Mouse (Mus musculus): ENCODE measurements around the gene Cfdp1.
A peak's percentile ranks its signal among the peaks of the same experiment; 100 is the strongest.

Gene Cfdp1

DNA sequence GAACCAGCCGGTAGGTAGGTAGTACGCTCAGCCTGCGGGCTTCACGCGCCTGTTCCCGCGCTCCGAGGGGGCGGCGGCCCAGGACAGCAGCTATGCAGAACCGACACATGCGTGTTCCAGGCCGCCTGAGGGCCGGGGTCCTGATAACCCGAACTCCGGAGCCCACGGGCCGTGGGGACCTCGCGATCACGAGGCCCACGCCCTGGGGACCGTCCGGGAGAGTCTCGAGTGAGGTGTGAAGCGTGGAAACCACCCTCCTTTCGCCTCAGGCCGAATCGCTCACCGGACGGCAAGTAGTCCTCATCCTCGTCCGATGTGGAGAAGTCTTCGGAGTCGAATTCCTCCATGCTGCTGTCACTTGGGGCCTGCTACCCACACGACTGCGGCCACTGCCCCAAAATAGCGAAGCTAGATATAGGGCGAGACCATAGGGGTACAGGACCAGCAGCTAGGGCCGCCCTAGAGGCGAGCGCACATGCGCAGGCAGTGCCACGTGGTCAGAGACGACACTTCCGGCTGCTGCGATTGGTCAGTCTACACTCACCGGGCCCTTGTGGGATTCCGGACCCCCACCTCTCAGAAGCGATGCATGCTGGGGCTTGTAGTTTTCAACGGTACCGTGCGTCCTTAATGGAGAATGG is at the start of gene Cfdp1:
TSS of gene Cfdp1 (minus strand) at position 431 of the 641 bp plus-strand sequence.
- peak; percentile 98 for DNase-seq

DNA sequence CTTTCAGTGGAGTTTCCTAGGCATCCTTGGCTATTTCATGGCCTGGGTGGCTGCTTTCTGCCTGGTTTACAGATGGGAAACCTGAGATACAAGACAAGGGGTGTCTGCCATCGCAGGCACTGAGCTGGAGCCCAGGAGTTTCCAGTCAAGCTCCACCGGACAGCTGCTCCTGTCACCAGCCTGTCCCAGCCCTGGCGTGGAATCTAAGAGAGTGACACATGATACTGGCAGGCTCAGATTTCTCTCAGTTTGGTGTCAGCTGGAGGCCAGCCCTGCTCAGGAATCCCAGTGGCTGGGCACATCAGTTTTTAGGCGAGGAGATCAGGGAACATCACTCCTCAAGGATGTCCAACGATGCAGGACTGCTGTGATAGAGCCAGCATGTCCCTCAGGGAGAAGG is 48.0 kb upstream of the Cfdp1 start:
- no peak for DNase-seq

DNA sequence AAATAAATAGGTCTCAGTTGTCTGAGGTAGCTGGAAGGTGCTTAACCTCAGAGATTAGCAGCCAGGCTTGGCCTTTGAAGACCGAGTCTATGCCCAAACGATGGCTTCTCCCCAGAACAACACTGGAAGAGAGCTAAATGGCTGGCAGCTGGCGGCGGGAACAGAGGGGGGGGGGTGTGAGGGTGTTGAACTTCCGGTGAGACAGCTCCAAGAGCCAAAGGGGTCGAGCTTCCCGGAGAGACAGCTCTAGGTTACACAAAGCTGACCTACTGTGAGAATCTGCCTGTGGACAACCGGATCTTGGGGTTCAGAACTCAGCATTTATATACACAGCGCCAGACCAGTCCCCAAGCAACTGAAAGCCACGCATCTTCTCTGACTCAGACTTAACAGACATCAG is 44.5 kb upstream of the Cfdp1 start:
- peak; percentile 53 for DNase-seq

DNA sequence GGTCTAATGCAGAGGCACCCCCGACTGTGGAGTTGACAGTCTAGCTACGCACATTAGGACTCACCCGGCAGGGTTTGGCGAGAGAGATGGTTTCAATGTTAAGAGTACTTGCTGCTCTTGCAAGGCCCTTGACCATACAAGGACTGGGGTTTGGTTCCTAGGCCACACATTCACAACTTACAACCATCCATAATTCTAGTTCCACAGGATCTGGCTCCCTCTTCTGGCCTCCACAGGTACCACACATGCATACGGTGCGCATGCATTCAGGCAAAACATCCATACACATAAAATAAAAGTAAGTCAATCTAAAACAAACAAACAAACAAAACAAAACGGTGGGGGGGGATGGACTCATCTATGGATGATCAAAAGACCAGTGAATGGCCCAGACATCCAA is 40.9 kb upstream of the Cfdp1 start:
- DNase-seq = no peak

- no peak for DNase-seq
Observed at GRCm38 (mm10) chr8:111892615-111893014, 38.5 kb upstream of the Cfdp1 start.

DNA sequence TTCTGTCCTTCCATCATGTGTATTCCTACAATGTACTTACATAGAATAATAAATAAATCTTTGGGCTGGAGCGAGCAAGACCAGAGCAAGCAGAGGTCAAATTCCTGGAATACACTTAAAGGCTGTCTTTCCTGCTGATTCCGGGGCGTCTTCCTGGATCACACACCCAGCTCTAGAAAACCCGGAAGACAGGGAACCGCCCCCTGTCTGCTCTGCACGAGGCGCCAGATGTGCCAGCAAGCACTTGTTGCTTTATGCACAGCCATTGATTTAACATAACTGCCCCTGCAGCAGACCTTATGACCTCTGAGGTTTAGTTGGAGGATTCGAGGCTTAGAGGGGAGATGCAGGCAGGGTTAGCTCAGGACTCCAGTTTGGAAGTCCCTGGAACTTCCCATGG is 37.9 kb upstream of the Cfdp1 start:
- no peak for DNase-seq

DNA sequence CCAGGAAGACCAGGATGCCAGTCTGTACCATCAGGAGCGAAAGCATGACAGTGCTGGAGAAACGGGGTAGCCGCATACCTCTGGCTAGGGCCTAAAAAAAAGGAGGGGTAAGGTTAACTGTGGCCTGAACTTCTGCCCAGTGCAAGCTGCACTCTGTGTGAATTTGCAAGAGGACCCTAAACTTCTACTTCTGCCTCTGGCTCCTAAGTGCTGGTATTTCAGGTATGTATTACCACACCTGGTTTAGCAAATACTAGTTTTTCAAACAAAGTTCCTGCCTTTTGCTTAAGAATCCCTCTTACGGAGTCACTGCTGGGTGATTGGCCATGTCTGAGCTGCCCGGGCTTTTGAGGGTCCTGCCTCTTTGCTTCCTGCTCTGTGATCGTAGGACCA is 36.8 kb upstream of the Cfdp1 start:
- no peak for DNase-seq

- peak; percentile 17 for DNase-seq
Observed at GRCm38 (mm10) chr8:111889931-111890910, 36.1 kb upstream of the Cfdp1 start.

DNA sequence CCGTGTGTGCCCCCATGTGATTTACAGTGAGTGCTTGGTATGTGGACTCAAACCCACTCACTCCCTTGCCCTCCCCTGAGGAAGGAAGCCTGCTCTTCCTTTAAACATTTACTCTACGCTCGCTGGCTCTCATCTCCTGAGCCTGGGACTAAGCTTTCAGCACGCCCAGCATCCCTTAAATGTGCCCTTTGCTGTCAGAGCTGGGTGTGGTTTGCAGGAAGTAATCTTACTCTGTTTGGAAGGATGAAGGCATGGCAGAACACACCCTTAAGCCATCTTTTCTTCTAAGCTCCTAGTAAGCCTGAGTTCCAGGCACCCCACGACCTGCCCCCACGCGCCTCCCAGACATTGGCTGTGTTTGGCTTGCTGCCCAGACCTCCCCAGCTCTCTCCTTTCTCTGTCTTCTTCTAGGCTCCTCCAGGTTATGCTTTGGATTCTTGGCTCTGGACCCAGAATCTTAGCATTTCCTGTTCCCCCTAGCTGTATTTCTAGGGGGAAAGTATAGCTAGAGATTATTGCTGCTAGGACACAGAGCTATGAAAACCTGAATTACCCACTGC is 34.1 kb upstream of the Cfdp1 start:
- DNase-seq = no peak

- no peak for DNase-seq
Observed at GRCm38 (mm10) chr8:111887479-111887878, 33.4 kb upstream of the Cfdp1 start.

GRCm38 (mm10) chr8:111883615-111884014 is 29.5 kb upstream of the Cfdp1 start:
- DNase-seq = no peak

DNA sequence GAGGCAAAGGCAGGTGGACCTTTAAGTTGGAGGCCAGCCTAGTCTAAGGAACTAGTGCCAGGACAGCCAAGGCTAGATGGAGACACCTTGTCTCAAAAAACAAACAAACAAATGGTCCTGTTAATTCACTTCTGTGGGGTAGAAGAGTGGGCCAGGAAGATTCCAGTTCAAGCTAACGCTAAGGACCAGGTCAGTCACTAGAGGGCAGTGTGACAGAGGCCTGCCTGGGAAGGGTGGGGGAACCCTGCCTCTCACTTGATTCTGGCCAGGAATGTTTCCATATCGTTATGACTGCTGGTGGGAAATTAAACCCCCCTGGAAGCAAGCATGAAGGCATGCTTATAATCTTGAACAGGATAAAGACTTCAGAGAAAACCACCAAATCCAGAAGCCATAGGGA is 27.5 kb upstream of the Cfdp1 start:
- peak; percentile 71 for DNase-seq

DNA sequence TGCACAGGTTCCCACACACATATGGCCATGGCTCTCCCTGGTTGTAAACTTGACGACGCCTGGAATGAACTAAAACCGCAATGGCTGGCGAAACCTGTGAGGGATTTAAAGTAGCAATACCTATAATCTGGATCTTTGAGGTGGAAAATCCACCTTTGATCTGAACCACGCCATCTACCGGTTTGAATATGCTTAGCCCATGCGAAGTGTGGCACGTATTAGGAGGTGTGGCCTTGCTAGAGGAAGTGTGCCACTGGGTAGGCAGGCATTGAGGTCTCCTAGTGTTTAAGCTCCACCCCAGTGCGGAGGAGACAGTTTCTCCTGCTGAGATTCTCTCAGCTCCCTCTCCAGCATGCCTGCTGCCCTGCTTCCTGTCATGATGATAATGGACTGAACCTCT is 23.6 kb upstream of the Cfdp1 start:
- DNase-seq = no peak

DNA sequence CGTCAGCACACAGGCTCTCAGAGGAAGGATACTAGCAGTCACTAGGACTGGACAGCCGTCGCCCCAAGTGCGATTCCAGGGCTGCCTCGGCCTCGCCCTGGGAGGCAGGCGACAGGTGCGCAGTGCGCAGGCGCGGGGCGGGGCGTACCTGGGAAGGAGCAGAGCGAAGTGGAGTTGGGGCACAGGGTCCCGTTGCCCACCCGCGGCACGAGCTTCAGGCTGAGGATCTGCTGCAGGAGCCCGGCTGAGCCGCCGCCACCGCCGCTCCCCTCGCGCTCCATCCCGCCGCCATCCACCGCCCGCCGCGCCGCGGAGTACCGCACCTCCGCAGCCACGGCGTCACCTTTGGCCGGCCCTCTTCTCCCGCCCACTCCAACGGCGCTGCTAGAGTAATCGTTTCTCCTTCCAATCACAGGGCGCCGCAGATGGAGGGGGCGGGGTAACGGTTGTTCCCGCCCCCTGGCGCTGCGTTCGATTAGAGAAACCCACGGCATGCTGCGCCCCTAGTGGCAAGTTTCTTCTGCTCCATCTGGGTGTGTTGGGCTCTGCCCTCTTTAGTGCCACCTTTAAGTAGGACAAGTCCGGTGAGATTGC is 22.4 kb upstream of the Cfdp1 start, which contains the start of gene Tmem170:
TSS of gene Tmem170 (minus strand) at position 396 of the 594 bp plus-strand sequence.
- peak; percentile 98 for DNase-seq

- peak; percentile 23 for DNase-seq
Observed at GRCm38 (mm10) chr8:111875758-111876157, 21.7 kb upstream of the Cfdp1 start.

DNA sequence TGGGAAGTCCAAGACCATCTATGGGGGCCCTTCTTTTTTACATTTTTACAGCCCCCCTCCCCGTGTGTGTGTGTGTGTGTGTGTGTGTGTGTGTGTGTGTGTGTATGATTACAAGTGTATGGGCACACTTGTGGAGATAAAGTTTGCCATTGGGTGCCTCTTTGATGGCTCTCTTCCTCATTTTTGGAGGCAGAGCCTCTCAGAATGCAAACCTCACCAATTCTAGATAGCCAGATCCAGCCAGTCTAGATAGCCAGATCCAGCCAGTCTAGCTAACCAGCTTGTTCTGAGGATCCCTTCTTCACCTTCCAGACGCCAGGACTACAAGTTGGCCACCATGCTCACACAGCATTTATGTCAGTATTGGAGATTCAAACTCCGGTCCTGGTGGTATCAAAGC is 17.2 kb upstream of the Cfdp1 start:
- no peak for DNase-seq

- DNase-seq = no peak
Observed at GRCm38 (mm10) chr8:111870379-111870778, 16.3 kb upstream of the Cfdp1 start.

- no peak for DNase-seq
Observed at GRCm38 (mm10) chr8:111868664-111869063, 14.6 kb upstream of the Cfdp1 start.

GRCm38 (mm10) chr8:111865857-111866256 is 11.8 kb upstream of the Cfdp1 start:
- no peak for DNase-seq

DNA sequence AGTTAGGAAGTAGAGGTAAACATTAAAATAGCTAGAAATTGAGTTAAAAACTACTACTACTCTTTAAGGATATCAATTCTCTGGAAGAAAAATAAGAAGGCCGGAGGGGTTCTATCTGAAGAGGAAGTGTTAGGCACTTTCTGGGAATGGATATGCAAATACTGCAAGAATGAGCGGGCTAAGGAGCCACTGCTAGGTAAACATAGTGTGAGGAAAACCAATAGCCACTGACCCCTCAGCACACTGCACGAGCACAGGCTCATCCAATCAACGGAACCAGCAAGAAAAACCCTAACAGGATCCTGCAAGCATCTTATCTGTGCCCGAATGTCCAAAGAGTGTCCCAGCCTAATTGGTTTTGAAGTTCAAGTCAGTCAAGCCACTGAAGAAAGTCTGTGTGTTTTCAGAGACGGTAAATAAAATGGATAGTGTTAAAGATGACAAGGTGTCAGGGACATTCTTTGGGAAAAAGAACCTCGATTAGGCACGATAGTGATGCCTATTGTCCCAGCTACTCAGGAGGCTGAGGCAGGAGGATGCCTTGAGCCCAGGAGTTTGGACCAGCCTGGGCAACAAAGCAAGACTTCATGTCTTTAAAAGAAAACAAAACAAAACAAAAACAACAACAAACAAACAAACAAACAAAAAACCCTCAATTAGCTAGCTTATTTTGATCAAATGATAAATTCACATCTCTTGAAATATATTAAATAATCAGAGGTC is 11.2 kb upstream of the Cfdp1 start:
- no peak for DNase-seq

DNA sequence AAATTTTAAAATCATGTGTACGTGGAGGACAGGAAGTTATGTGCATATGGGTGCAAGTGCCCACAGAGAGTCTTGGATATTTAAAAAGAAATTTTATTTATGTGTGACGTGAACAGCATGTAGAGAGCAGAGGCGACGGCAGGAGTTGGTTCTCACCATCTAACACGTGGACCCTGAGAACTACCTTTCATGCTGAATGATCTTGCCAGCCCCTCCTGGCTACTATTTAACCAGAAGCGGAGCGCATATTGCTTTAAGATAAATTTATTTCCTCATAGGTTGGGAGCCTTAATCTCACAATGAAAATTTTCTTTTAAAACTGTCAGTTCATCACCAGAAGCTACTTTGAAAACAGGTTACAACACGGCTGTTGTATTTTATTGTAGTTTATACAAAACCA is 10.6 kb upstream of the Cfdp1 start:
- no peak for DNase-seq

GRCm38 (mm10) chr8:111863280-111863679 is 9.2 kb upstream of the Cfdp1 start:
- DNase-seq = no peak

DNA sequence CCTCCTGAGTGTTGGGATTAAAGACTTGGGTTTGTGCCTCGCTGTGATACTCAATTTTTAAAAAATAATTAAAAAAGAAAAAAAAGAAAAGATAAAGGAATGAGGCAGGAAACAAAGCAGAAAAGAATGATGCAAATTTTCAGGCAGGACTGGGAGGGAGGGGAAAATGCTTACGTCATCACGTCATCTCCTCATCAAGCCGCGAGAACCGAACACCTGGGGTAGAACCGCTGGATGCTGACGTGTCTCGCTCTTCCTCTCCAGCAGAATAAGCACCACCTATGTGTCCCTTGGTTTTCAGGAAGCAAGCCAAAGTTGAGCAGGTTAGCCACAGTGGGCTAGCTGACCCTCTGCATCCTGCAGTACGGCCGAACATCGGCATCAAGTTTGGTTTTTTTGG is 1.9 kb upstream of the Cfdp1 start:
- DNase-seq = no peak

Data from retina, postnatal 1 day (tissue).